ENCODE assay signal across 9 mouse cellular contexts in the genomic region with DNA sequence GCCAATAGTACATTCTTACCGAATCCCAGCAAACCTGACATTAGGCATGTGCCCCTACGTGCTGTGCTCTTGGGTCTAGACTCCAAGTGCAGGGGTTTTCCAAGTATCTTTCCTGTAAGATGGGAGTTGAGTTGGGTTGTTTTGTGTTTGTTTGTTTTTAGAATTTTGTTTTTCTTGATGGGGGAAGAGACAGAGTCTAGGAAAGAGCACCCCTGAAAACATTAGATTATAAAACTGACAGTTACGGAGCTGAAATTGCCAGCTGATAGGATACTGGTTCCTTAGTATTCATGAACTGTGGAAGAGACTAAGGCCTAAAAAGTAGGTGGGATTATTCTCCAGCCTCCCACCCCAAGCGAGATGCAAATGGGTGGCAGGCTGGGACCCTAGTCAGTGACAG. TPM values are rescaled to one million over a fixed set of nuclear protein-coding genes. Genes with fewer than 3 reads are reported as not detected.
DNase-seq lines count a peak whose midpoint lies in the region; ATAC-seq and TF ChIP-seq lines count a peak whose summit lies in the region.
"Had no signal": no experiment of that assay in that cellular context is flagged by ENCODE, and none has a peak within 500 bp of the region (broad histone marks: within the 10 kb centered on the region; RNA-seq: fewer than 3 reads in every experiment).

No protein-coding gene starts in this region.

- H3K4me1 ChIP-seq in heart, postnatal 0 days (ENCODE audit: control insufficient read depth, insufficient read depth) = peaks cover 81% of the 10 kb centered on the region
- peaks cover 100% of the 10 kb centered on the region for H3K4me1 ChIP-seq in neural tube, embryonic 13.5 days (replicated peaks)
- H3K4me1 ChIP-seq in liver, embryonic 11.5 days (replicated peaks; ENCODE audit: control insufficient read depth, insufficient read depth, low read length) = peaks cover 86% of the 10 kb centered on the region
- H3K4me1 ChIP-seq in stomach, postnatal 0 days (replicated peaks; ENCODE audit: control insufficient read depth, insufficient read depth) = peaks cover 21% of the 10 kb centered on the region

- TF ChIP-seq EP300 in heart, postnatal 0 days (IDR thresholded peaks at IDR 0.05; ENCODE audit: low read depth) = no peak
- no peak for TF ChIP-seq EP300 in stomach, postnatal 0 days (optimal IDR thresholded peaks at IDR 0.05)

- no peak for ATAC-seq in heart, postnatal 0 days (ENCODE audit: insufficient read depth, low read depth)
- ATAC-seq in neural tube, embryonic 13.5 days (ENCODE audit: low read depth) = no peak
- no peak for ATAC-seq in liver, embryonic 11.5 days (replicated peaks; ENCODE audit: low FRiP score)
- ATAC-seq in stomach, postnatal 0 days (ENCODE audit: low FRiP score, low TSS enrichment) = no peak

- peak overlapping the region; percentile 37; the same call in 1 of the 2 replicates for H3K9ac ChIP-seq in heart, postnatal 0 days (replicated peaks; ENCODE audit: low read depth, low read length)
- H3K9ac ChIP-seq in neural tube, embryonic 13.5 days = no peak overlapping the region
- H3K9ac ChIP-seq in liver, embryonic 11.5 days (ENCODE audit: low read depth, low read length) = peak overlapping the region; percentile 73
- H3K9ac ChIP-seq in stomach, postnatal 0 days (ENCODE audit: low read length) = no peak overlapping the region
- H3K9ac ChIP-seq: embryonic facial prominence, embryonic 13.5 days had no signal

- 61% methylated on average over 4 of the region's 4 CpGs for WGBS in heart, postnatal 0 days
- WGBS in neural tube, embryonic 13.5 days = 82% methylated on average over 4 of the region's 4 CpGs
- 54% methylated on average over 4 of the region's 4 CpGs for WGBS in liver, embryonic 11.5 days
- WGBS in stomach, postnatal 0 days = 79% methylated on average over 4 of the region's 4 CpGs

- H3K36me3 ChIP-seq in heart, postnatal 0 days (replicated peaks; ENCODE audit: control insufficient read depth, insufficient read depth, low read length) = no peaks in the 10 kb centered on the region
- H3K36me3 ChIP-seq in neural tube, embryonic 13.5 days = no peaks in the 10 kb centered on the region
- H3K36me3 ChIP-seq in liver, embryonic 11.5 days (ENCODE audit: control insufficient read depth, insufficient read depth, low read length) = no peaks in the 10 kb centered on the region; the same call in 1 of the 2 replicates
- peaks cover 2% of the 10 kb centered on the region; the same call in 1 of the 2 replicates for H3K36me3 ChIP-seq in stomach, postnatal 0 days (ENCODE audit: control insufficient read depth, insufficient read depth, low read length)

- H3K9me3 ChIP-seq in heart, postnatal 0 days (replicated peaks; ENCODE audit: control insufficient read depth, low read length) = no peaks in the 10 kb centered on the region
- no peaks in the 10 kb centered on the region for H3K9me3 ChIP-seq in neural tube, embryonic 13.5 days
- no peaks in the 10 kb centered on the region for H3K9me3 ChIP-seq in liver, embryonic 11.5 days (ENCODE audit: control insufficient read depth, low read length)
- H3K9me3 ChIP-seq in stomach, postnatal 0 days (ENCODE audit: control insufficient read depth, low read length) = no peaks in the 10 kb centered on the region
- H3K9me3 ChIP-seq: embryonic facial prominence, embryonic 13.5 days had no signal

- DNase-seq in heart, postnatal 0 days (ENCODE audit: low spot score) = no peak
- no peak for DNase-seq in heart, adult 9 months (ENCODE audit: low spot score in 2 of 2)
- no peak for DNase-seq in neural tube, embryonic 10.5 days (ENCODE audit: extremely low spot score, low spot score)
- DNase-seq in liver, embryonic 11.5 days (ENCODE audit: low spot score) = no peak
- no peak for DNase-seq in stomach, postnatal 0 days (ENCODE audit: low spot score)
- no peak for DNase-seq in adrenal gland, postnatal 4 days (ENCODE audit: low spot score in 2 of 2)
- no peak for DNase-seq in T-cell, adult 2 months (ENCODE audit: low spot score)

- no peak overlapping the region for H3K4me2 ChIP-seq in heart, postnatal 0 days (ENCODE audit: low read depth, low read length)
- no peak overlapping the region for H3K4me2 ChIP-seq in neural tube, embryonic 13.5 days
- H3K4me2 ChIP-seq in liver, embryonic 11.5 days = peak overlapping the region; percentile 76
- no peak overlapping the region for H3K4me2 ChIP-seq in stomach, postnatal 0 days (replicated peaks; ENCODE audit: low read depth)
- H3K4me2 ChIP-seq: embryonic facial prominence, embryonic 13.5 days had no signal

- H3K27me3 ChIP-seq in heart, postnatal 0 days (ENCODE audit: control insufficient read depth, insufficient read depth, low read length) = no peaks in the 10 kb centered on the region
- no peaks in the 10 kb centered on the region for H3K27me3 ChIP-seq in neural tube, embryonic 13.5 days
- H3K27me3 ChIP-seq in liver, embryonic 11.5 days (replicated peaks; ENCODE audit: control insufficient read depth, insufficient read depth, low read length) = no peaks in the 10 kb centered on the region
- H3K27me3 ChIP-seq in stomach, postnatal 0 days (ENCODE audit: control insufficient read depth, insufficient read depth, low read length) = no peaks in the 10 kb centered on the region
- H3K27me3 ChIP-seq: embryonic facial prominence, embryonic 13.5 days had no signal

- peak overlapping the region; percentile 90 for H3K27ac ChIP-seq in heart, postnatal 0 days (ENCODE audit: low read depth)
- H3K27ac ChIP-seq in neural tube, embryonic 13.5 days (replicated peaks) = peak overlapping the region; percentile 76
- peak overlapping the region; percentile 98 for H3K27ac ChIP-seq in liver, embryonic 11.5 days (ENCODE audit: low read depth, low read length)
- H3K27ac ChIP-seq in stomach, postnatal 0 days (replicated peaks) = peak overlapping the region; percentile 89

- no peak overlapping the region for H3K4me3 ChIP-seq in heart, postnatal 0 days (ENCODE audit: low read depth, low read length)
- no peak overlapping the region for H3K4me3 ChIP-seq in neural tube, embryonic 13.5 days
- H3K4me3 ChIP-seq in liver, embryonic 11.5 days (ENCODE audit: low read depth, low read length) = peak overlapping the region; percentile 48
- no peak overlapping the region for H3K4me3 ChIP-seq in stomach, postnatal 0 days (ENCODE audit: low read depth, low read length)
- H3K4me3 ChIP-seq: embryonic facial prominence, embryonic 13.5 days had no signal

- TF ChIP-seq CTCF in heart, postnatal 0 days (IDR thresholded peaks at IDR 0.05; ENCODE audit: low read depth) = no peak
- TF ChIP-seq CTCF in stomach, postnatal 0 days (IDR thresholded peaks at IDR 0.05; ENCODE audit: low read depth) = no peak

RNA-seq across cellular contexts. Expression of gene Zmiz1, which starts 21.5 kb away (rescaled TPM):
- total RNA-seq in heart, postnatal 0 days (2014; rRNA removed; ENCODE audit: low replicate concordance) = 41.0 and 47.8 TPM in 2 replicates
- polyA plus RNA-seq in heart, postnatal 0 days (2015; fragmentation: Nextera tagmentation; extraction: Ambion mirVana) = 12.4 and 13.8 TPM in 2 replicates
- 57.2 and 66.2 TPM in 2 replicates for polyA plus RNA-seq in neural tube, embryonic 13.5 days (2015; fragmentation: Nextera tagmentation; extraction: Ambion mirVana)
- 27.5 and 31.0 TPM in 2 replicates for polyA plus RNA-seq in liver, embryonic 11.5 days (2014; fragmentation: Nextera tagmentation; extraction: Ambion mirVana)
- 13.0 and 13.8 TPM in 2 replicates for polyA plus RNA-seq in stomach, postnatal 0 days (2015; fragmentation: Nextera tagmentation; extraction: Ambion mirVana)
- total RNA-seq in adrenal gland, postnatal 4 days (2021) = 100 to 1,000 TPM; 105 to 122 TPM

Comparison
In these comparisons a context has a peak if more than half of its experiments do, and no peak if none do; other contexts are left out.
1. H3K9ac ChIP-seq: peak in heart, postnatal 0 days (single experiment) and liver, embryonic 11.5 days (single experiment); none in neural tube, embryonic 13.5 days (single experiment) and stomach, postnatal 0 days (single experiment).
2. Peak in every context shown above with its lines, with median percentiles within 50 percentile points of each other: H3K27ac ChIP-seq.